Mouse (Mus musculus) heart, adult 2 months (tissue): ENCODE results near the gene Vezf1. TPM values are rescaled to one million over a fixed set of nuclear protein-coding genes. Genes with fewer than 3 reads are reported as not detected.

Source experiments
- DNase-seq, 2 experiments: peaks; one replicate each; pipeline ENCODE4 v3.0.0; 2021
- H3K27ac ChIP-seq: fragments of 200-600 bp; 2 replicates; pipeline ENCODE4 v1.8.1; 2022
- H3K27me3 ChIP-seq: fragments of 200-500 bp; 2 replicates; pipeline ENCODE4 v1.6.1; 2012; ENCODE audit warnings: mild to moderate bottlenecking, low read length, inconsistent platforms, mixed read lengths; ENCODE audit not compliant: control insufficient read depth, insufficient read depth
- H3K36me3 ChIP-seq: fragments of 200-500 bp; 2 replicates; pipeline ENCODE4 v1.6.1; 2012; ENCODE audit warnings: low read length, inconsistent platforms; ENCODE audit not compliant: control insufficient read depth, insufficient read depth
- H3K4me1 ChIP-seq: fragments of 200-500 bp; 2 replicates; pipeline ENCODE4 v1.6.1; 2011; ENCODE audit warnings: low read length; ENCODE audit not compliant: control insufficient read depth, insufficient read depth
- H3K4me3 ChIP-seq: fragments of 200-600 bp; 2 replicates; pipeline ENCODE4 v1.8.1; 2022
- H3K79me2 ChIP-seq: fragments of 200-500 bp; replicated peaks from 2 replicates; pipeline ENCODE4 v1.6.1; 2012; ENCODE audit warnings: mild to moderate bottlenecking, inconsistent platforms, low read length, moderate library complexity, mixed read lengths; ENCODE audit not compliant: control insufficient read depth, insufficient read depth
- H3K9ac ChIP-seq: fragments of 200-500 bp; 2 replicates; pipeline ENCODE4 v1.6.1; 2012; ENCODE audit warnings: low read depth, mild to moderate bottlenecking, control low read depth, inconsistent platforms, low read length, mixed read lengths
- CTCF ChIP-seq: fragments of 200-600 bp; IDR thresholded peaks from 2 replicates; pipeline ENCODE4 v1.8.1; 2022; ENCODE audit warnings: antibody characterized with exemption, mild to moderate bottlenecking, moderate library complexity
- EP300 ChIP-seq: fragments of 200-500 bp; IDR thresholded peaks from 2 replicates; pipeline ENCODE4 v1.6.1; 2011; ENCODE audit warnings: low read depth, low read length, control low read depth; ENCODE audit not compliant: insufficient read depth
- POLR2A ChIP-seq: fragments of 200-500 bp; IDR thresholded peaks from 2 replicates; pipeline ENCODE4 v1.6.1; 2011; ENCODE audit warnings: mild to moderate bottlenecking, low read depth, low read length, control low read depth; ENCODE audit not compliant: insufficient read depth
- WGBS: fragments of 180-500 bp; shearing (Covaris S2); methylation state at CpG from one replicate; pipeline ENCODE4 v1.1.7; 2018; 5-methylcytosine and 5-hydroxymethylcytosine counted together
- intact Hi-C: fragments of 180-260 bp; cut with DNase I; formaldehyde crosslinking; loops from one replicate; pipeline ENCODE4 v1.15.1; 2025
- polyA plus RNA-seq: library from polyadenylated mRNA; depleted of rRNA; stranded (reverse); fragments of >200 nt; gene quantifications from 2 replicates; pipeline ENCODE4 v1.2.3, GENCODE M21; 2012
- total RNA-seq, 2 experiments: library from RNA; stranded (reverse); gene quantifications; 2 replicates each; pipeline ENCODE4 v1.2.3; 2021

Vezf1 gene
- total and polyA plus RNA-seq, 3 experiments = 22.6 to 49.8 (median 37.9) TPM

DNA sequence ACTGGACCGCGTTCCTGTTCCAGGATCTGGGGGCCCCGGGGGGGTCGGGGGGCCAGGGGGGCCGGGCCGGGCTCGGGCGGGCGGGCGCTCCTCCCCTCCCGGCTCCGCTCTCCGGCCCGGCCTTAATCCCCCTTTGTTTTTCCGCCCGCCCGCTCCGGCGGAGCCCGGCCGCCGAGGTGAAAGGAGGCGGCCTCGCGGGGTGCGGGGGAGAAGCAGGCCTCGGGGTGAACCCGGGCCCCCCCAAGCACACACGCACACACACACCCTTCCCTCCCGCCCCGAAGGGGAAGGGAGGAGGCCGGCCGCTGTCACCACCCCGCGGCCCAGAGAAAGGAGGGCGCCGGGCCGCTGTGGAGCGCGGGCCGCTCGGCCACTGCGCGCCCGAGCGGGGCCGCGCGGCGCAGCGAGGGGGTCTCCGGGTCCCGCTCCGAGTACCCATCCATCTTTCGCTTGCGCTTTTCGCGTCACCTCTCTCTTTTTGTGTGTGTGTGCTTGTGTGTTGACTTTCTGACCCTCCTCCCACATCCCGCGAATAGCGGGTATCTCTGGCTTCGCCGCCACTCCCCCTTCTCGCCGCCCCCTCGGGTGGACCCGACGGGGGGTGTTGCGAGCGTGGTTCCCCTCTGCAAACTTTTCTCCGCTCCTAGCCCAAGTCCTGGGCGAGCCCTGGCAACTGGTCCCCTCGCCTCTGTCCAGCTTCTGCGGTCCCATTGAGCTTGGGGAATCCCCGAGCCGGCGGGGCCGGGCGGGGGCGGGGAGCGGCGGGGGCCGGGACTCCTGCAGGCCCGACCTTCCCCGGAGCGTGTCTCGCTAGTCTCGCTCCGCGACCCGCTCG, 549 bp downstream of the Vezf1 start:
- TF ChIP-seq EP300 (no peak), CTCF (peak; percentile 24), POLR2A (0 out of 2 replicates have a peak, but pooled peaks have one; percentile 27)
- Histone ChIP-seq H3K27ac (peak overlapping the region; percentile 96), H3K27me3 (no peaks in the 10 kb centered on the region), H3K36me3 (peaks cover 30% of the 10 kb centered on the region), H3K4me3 (peak overlapping the region; percentile 84), H3K9ac (peak overlapping the region; percentile 73), H3K4me1 (peaks cover 12% of the 10 kb centered on the region), H3K79me2 (peaks cover 4% of the 10 kb centered on the region)
- peak; percentile 87 to 89 for DNase-seq
- WGBS = under 1% methylated on average over 79 of the region's 92 CpGs
- intact Hi-C loops = loop anchor here (1.0 to 2.0 kb wide), 3 partner anchors 50 to 112 kb away; no protein-coding TSS in a partner anchor

DNA sequence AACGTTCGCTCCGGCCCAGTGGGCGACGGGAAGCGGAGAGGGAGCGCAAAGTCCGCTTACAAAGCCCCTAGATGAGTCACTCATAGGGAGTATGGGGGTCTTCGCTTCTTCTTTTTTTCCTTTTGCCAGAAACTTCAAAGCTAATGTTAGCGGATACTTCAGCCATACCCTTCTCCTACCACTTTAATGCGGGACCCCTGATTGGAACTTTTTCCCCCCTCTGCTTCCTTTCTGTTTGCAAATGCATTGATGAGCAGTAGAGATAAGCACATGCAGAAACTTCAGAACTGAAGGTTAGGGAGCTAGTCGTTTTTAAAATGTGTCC, 1.1 kb downstream of the Vezf1 start:
- under 1% methylated on average over 12 of the region's 12 CpGs for WGBS
- peak overlapping the region; percentile 96 for H3K27ac ChIP-seq
- TF ChIP-seq CTCF = no peak
- no peak for TF ChIP-seq POLR2A
- no peak for TF ChIP-seq EP300
- peak overlapping the region; percentile 84 for H3K4me3 ChIP-seq
- H3K79me2 ChIP-seq = peaks cover 4% of the 10 kb centered on the region
- no peaks in the 10 kb centered on the region for H3K27me3 ChIP-seq
- peak overlapping the region; percentile 73 for H3K9ac ChIP-seq
- peaks cover 14% of the 10 kb centered on the region for H3K4me1 ChIP-seq
- DNase-seq = no peak
- H3K36me3 ChIP-seq = peaks cover 35% of the 10 kb centered on the region
- intact Hi-C loops = loop anchor here (2.0 kb wide), 2 partner anchors 50 to 112 kb away; no protein-coding TSS in a partner anchor

DNA sequence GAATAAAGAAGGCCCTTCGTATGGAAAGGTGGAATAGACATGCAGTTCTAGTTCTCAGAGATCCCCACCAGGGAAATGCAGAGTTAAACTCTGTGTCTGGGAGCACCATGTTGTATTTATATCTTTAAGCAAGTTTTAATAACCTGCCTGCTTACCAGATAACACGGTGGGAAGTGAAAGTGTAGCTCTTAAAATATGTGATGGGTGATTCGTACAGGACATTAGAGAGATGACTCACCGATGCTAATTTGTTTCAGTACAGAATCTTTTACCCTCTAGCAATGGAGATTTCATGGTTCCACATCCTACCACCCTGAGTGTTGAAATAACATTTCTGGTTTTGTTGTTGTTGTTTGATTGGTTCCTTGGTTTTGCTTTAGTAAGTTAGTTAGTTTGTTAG, 2.3 kb downstream of the Vezf1 start:
- Histone ChIP-seq H3K4me3 (peak overlapping the region; percentile 84; the same call in 1 of the 2 replicates), H3K27me3 (no peaks in the 10 kb centered on the region), H3K27ac (peak overlapping the region; percentile 31; the same call in 1 of the 2 replicates), H3K4me1 (peaks cover 14% of the 10 kb centered on the region), H3K79me2 (peaks cover 5% of the 10 kb centered on the region), H3K9ac (no peak overlapping the region), H3K36me3 (peaks cover 45% of the 10 kb centered on the region)
- DNase-seq = no peak
- no peak for TF ChIP-seq EP300
- no peak for TF ChIP-seq CTCF
- no peak for TF ChIP-seq POLR2A
- whole genome bisulfite sequencing = 13% methylated on average over 4 of the region's 4 CpGs
- intact Hi-C loops = loop anchor here (2.0 kb wide), 1 partner anchor 16 kb away; no protein-coding TSS in a partner anchor

- H3K4me3 ChIP-seq = no peak overlapping the region
Observed at GRCm38 (mm10) chr11:88071113-88071512, 3.0 kb downstream of the Vezf1 start.

DNA sequence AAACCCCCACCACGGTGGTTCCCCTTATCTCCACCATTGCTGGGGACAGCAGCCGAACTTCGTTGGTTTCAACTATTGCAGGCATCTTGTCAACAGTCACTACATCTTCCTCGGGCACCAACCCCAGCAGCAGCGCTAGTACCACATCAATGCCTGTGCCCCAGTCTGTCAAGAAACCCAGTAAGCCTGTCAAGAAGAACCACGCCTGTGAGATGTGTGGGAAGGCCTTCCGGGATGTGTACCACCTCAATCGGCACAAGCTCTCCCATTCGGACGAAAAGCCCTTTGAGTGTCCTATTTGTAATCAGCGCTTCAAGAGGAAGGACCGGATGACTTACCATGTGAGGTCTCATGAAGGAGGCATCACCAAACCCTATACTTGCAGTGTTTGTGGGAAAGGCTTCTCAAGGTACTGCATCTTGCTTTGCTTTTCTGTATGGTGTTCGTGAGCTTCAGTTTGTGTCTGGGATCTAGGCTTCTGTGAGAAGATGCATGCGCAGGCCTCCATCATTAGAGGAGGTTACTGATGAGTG, 5.3 kb downstream of the Vezf1 start:
- H3K27me3 ChIP-seq = no peaks in the 10 kb centered on the region
- no peak overlapping the region for H3K9ac ChIP-seq
- H3K79me2 ChIP-seq = peaks cover 7% of the 10 kb centered on the region
- H3K4me1 ChIP-seq = peaks cover 14% of the 10 kb centered on the region
- no peak overlapping the region for H3K4me3 ChIP-seq
- peaks cover 55% of the 10 kb centered on the region for H3K36me3 ChIP-seq
- WGBS = 62% methylated on average over 14 of the region's 14 CpGs
- no peak overlapping the region for H3K27ac ChIP-seq
- intact Hi-C loops = no loop called here
- TF ChIP-seq EP300 = no peak
- no peak for TF ChIP-seq CTCF
- TF ChIP-seq POLR2A = no peak
- DNase-seq = no peak

More at GRCm38 (mm10) chr11:88071113-88071512, 3.0 kb downstream of the Vezf1 start:
- TF ChIP-seq CTCF (no peak), POLR2A (no peak), EP300 (no peak)
- Histone ChIP-seq H3K79me2 (peaks cover 6% of the 10 kb centered on the region), H3K4me1 (peaks cover 16% of the 10 kb centered on the region), H3K36me3 (peaks cover 50% of the 10 kb centered on the region), H3K9ac (no peak overlapping the region), H3K27me3 (no peaks in the 10 kb centered on the region), H3K27ac (peak overlapping the region; percentile 13; the same call in 1 of the 2 replicates)
- intact Hi-C loops = loop anchor here (2.0 kb wide), 1 partner anchor 16 kb away; no protein-coding TSS in a partner anchor
- WGBS = 44% methylated on average over 5 of the region's 5 CpGs
- no peak for DNase-seq

GRCm38 (mm10) chr11:88075701-88076100, 7.6 kb downstream of the Vezf1 start:
- Histone ChIP-seq H3K4me3 (no peak overlapping the region), H3K4me1 (peaks cover 14% of the 10 kb centered on the region), H3K27me3 (no peaks in the 10 kb centered on the region), H3K27ac (no peak overlapping the region), H3K36me3 (peaks cover 48% of the 10 kb centered on the region), H3K9ac (no peak overlapping the region), H3K79me2 (peaks cover 4% of the 10 kb centered on the region)
- WGBS = 56% methylated on average over 1 of the region's 1 CpGs
- intact Hi-C loops = no loop called here
- no peak for DNase-seq
- TF ChIP-seq POLR2A (no peak), CTCF (peak; percentile 35; the same call in 1 of the 2 replicates)
